Mouse (Mus musculus) layer of hippocampus, postnatal 25 days (tissue): Measurements from ENCODE around the gene Nfix. TPM values are rescaled to one million over a fixed set of nuclear protein-coding genes. Genes with fewer than 3 reads are reported as not detected.

ENCODE experiments used
- DNase-seq, 2 experiments: peaks; one replicate each; pipeline ENCODE4 v3.0.0; 2022; ENCODE audit warnings: mixed read lengths in 2 of 2, low spot score in 1 of 2; ENCODE audit errors: extremely low spot score in 1 of 2
- total RNA-seq, 2 experiments: library from RNA; stranded (reverse); gene quantifications; 2 replicates each; pipeline ENCODE4 v1.2.3; 2021

The Nfix gene
- total RNA-seq, 2 experiments from 2014 or later = 406 to 477 TPM

GRCm38 (mm10) chr8:84783198-84783918 is 16.8 kb downstream of the Nfix start:
- DNase-seq = no peak

GRCm38 (mm10) chr8:84782680-84783079 is 17.5 kb downstream of the Nfix start:
- no peak for DNase-seq

DNA sequence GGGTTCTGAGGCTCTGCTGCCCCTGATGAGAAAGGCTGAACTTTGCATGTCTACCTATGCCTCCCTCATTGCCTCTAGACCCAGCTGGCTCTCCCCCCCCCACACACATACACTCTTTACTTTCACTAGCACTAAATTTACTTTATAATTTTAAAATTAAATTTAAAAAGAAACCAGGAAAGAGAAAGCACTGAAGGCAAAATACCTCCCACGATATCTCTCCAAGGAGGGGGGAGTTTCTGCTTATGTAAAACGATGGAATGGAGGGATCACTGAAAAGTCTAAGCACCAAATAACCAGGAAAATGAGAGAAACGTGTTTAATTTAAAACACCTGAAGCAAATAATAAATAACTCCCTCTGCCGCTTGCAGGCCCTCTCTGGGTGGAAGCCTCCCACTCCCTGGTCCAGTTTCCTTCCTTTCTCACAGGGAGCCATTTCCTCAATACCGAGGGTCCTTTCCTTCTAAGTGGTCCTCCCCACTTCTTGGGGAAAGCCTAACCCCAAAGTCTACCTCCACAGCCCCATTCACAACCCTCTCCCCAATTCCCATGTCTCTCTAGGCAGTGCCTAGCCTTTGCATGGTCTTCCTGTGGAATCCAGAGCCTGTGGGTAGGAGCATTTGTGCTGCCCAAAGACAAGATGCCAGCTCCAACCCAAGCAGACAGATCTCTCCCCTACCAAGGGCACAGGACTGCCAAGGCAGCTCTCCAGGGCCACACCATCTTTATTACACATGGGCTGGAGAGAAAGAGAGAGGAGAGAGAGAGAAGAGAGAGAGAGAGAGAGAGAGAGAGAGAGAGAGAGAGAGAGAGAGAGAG is 18.2 kb downstream of the Nfix start:
- DNase-seq = no peak

DNA sequence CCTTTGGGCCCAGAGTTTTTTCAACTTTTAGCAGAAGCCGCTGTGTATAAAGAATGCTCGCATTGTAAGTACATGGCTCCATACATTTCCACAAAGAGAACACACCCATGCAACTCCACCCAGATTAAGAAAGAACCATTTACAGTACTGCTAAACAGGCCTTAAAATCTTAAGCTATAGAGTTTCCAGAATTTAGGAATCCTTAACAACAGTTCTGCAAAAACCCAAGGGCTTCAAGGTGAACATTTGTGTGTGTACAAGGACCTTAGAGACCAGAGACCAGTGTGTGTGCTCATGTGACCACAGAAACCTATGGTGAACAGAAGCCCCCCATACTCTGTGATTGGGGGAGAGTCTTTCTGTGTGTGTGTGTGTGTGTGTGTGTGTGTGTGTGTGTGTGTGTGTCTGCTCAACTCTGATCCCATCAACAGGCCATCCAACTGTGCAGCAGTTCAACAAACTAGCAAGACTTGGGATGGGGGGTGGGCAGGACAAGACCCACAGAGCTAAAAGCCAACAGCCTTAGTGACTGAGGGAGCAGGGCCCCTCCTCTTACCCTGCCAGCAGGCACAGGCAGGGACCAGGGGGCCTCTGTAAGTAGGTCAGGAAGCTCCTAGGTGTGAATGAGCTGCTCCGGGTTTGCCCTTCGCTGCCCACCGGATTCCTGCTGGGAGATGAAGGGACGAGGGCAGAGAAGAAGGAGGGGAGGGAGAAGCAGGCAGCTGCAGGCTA is 19.0 kb downstream of the Nfix start:
- DNase-seq = no peak

GRCm38 (mm10) chr8:84780225-84780555 is 20.0 kb downstream of the Nfix start:
- no peak for DNase-seq

GRCm38 (mm10) chr8:84779519-84780224 is 20.5 kb downstream of the Nfix start:
- no peak for DNase-seq

DNA sequence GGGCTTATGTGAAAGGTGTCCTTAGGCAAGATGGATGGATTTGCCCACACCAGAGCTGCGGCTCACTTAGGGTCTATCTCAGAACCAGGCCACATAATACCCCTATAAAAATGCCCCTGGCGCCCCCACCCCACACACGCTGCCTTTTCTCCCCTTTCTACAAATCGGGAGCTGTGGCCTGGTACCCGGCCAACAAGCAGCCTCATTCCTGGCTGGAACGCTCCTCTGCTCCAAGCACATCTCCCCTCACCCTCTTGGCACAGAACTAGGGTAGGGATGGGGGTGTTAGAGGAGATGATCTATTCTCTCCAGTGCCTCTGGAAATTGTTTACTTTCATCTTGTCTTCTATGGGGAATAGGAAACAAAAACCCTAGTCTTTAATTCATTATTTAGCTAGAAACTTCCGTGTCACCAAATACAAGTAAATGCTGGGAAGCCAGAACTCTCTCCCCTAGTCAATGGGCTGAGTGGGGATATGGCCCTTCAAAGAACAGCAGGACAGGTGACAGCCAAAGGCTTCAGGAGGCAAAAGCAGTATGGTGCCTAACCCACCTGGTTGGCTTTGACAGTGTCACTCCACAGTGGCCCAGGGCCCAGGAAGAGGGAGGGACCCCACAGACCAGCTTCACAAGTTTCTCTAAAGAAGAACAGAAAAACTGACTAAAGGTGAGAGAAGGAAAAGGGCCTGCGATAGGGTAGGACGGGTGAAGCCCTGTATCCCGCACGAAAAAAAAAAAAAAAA is 21.3 kb downstream of the Nfix start:
- no peak for DNase-seq

DNA sequence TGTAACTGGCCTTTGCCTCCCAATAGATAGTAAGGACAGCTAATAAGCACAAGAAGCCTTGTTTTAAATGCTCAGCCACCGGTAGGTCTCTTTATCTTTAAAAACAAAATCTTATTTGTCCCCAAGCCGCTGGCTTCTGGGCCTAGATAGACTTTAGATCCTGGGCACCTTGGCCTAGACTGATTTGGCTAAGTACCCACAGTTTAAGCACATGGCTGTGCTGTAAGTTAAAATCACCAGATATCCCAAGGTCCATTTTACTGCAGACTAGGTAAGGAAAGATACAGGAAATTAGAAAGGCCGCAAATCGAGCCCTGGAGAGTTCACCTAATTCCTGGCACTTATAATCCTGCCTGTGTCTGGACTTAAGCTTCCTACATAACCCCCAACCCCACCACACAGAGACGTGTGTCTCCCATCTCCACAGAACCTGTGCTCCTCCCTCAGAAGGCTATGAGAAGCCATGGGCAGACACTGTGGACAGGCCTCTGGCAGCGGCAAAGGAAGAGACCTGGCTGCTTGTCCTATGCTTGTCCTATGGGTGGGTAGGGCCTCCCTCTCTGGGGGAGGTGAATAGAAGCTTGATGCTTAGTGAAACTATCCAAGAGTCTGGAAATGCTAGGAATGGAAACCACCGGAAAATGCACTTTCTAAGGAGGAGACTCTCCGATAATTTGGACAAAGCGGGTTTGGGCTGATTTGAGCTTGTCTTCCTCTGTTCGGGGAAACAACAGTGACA is 22.1 kb downstream of the Nfix start:
- DNase-seq = no peak

- DNase-seq = no peak
Observed at GRCm38 (mm10) chr8:84776569-84776968, 23.6 kb downstream of the Nfix start.

GRCm38 (mm10) chr8:84775621-84776113 is 24.5 kb downstream of the Nfix start:
- no peak for DNase-seq

- DNase-seq = no peak
Observed at GRCm38 (mm10) chr8:84775105-84775591, 25.0 kb downstream of the Nfix start.

- peak in 1 of 2 experiments; percentile 64 for DNase-seq
Observed at GRCm38 (mm10) chr8:84774473-84774911, 25.7 kb downstream of the Nfix start.

- DNase-seq = peak in 1 of 2 experiments; percentile 62
Observed at GRCm38 (mm10) chr8:84773833-84774232, 26.3 kb downstream of the Nfix start.

DNA sequence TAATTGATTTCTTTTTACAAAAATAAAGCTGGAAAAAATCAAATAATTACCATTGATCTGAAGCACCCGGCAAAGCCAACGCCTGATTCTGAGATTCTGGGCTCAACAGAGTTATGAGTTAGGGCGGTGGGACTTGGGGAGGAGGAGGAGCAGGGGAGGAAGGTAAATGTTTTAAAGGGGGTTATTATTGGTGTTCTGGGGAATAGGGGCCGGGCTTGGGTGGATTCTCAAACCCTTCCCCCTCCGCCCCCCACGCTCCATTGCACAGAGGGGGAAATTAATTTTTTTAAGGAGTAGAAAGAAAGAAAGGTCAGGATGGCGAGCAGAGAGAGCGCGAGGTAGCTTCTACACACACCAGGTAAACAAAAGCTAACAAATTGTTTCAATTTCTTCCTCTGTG is 26.8 kb downstream of the Nfix start:
- no peak for DNase-seq

DNA sequence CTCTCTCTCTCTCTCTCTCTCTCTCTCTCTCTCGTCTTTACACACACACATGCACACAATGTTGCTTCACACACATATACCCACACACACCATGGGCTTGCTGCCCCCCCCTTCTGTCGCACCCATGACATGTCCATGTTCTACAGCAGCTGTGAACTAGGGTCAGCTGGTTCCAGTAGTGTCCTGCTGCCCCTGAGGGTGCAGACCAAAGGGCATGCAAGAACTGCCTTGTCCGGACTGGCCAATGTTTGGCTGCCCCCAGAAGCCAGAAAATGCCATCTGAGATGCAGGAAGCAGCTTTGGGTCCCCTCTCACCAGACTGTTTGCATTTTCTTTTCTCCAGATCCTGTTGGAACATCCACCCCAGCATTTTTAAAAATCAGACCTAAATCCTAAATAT is 27.5 kb downstream of the Nfix start:
- no peak for DNase-seq

DNA sequence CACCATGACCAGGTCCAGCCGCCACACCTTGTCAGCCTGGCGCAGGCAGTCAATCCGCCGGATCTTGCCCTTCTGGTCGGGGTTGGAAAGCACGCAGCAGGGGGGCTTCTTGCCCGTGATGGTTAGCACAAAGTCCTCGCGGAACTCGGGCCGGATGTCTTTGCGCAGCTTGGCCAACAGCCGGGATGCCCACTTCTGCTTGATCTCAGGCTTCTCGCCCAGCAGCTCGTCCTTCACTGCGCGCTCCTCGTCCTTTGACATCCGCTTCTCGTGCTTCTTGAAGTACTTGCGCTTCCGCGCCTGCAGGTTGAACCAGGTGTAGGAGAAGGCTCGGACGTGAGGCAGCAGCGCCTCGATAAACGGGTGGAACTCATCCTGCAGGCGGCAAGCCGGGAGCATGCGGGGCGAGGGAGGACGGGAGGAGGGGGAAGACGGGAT is 28.2 kb downstream of the Nfix start:
- DNase-seq = no peak

DNA sequence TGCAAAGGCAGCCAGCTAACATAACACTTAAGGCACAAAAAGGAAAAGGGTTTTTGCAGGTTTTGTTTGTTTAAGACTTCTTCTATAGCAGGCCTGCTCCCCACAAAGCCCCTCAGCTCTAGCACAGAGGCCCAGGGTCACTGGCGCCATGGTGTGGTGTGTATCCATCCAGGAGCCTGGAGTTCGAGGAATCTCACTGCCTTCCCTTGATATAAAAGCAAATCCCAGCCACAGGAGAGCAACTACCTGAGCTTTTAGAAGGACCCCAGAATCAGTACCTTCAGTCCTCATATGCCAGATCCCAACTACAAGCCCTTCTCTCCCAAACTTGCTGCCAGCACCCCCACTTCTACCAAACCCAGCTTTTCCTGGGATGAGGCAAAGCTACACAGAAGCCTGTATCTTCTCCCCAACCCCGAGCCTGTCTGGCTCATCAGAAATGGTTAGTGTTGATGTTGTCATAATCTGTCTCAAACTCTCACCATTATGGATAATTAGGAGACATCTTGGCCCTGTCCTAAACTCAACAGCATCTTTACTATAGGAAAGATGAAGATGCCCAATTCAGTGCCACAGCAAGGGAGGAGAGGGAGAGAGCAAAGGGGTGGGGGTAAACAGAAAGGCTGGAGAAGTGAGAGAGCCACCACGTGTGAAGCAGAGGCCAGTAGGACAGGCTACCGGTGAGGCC is 29.0 kb downstream of the Nfix start:
- DNase-seq = no peak
